Mouse (Mus musculus) frontal cortex, postnatal 36 days (tissue): ENCODE measurements at regions not wholly inside any gene's neighbourhood (a gene's known extent, or its start where the extent isn't known, plus 50 kb on each side); places are given as distances from the start of the nearest gene placed in this dataset.
A peak's percentile ranks its signal among the peaks of the same experiment; 100 is the strongest.

Source experiments
- DNase-seq, 2 experiments: peaks; one replicate each; pipeline ENCODE4 v3.0.0; 2022; ENCODE audit warnings: low spot score in 2 of 2

DNA sequence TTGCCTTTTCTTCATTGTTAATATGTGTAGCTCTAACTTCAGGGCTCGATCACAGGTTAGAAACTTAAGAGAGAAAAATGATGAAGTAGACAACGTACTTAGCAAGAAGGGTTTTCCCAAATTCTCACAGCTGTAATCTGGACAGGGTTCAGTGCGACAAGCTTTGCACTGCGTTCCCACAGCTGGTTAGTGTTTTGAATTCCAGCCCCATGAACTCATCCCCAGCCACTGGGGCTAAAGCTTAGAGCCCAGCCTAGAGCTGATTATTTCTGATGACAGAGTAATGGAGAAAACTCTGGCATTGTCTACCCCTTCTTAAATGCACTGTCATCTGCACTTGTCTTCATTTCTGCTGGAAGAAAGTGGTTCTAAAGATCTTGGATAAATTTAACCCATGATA, 319.7 kb upstream of the Jag1 start:
- no peak for DNase-seq

DNA sequence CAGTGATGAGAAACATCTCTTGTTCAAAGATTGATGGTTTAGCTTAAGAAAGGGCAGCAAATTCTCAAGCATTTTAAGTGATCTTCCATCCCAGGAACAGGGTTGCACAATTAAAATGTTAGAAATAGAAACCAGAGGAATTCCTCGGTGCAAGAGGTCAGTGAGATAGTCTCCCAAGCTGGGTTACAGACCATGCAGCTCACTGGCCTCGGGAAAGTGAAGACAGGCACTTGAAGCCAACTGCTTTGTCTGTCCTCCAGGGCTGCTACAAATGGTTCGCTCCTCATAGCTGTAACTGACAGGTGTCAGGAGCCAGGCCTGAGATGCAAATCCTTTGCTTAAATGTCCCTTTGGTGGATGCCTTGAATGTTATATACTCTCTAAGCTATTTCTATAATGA, 306.2 kb upstream of the Jag1 start:
- DNase-seq, result no peak

DNA sequence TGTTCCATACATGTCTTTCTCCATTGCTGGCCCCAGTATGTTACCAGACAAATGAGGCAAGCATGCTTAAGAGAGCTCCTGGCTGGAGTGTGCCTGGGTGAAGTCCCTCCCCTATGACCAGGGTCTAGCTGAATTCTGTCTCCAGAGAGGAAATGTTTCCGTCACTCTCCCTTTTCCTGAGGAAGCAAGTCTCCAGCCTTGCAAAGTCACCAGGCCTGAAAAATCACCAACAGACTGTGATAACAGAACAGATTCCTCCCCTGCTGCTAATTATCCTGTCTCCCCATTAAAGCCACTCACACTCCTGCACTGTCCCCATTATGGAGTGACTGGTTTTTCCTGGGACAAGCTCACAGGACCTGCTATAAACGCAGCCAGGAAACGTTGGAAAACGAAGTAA, 303.2 kb upstream of the Jag1 start:
- no peak for DNase-seq

DNA sequence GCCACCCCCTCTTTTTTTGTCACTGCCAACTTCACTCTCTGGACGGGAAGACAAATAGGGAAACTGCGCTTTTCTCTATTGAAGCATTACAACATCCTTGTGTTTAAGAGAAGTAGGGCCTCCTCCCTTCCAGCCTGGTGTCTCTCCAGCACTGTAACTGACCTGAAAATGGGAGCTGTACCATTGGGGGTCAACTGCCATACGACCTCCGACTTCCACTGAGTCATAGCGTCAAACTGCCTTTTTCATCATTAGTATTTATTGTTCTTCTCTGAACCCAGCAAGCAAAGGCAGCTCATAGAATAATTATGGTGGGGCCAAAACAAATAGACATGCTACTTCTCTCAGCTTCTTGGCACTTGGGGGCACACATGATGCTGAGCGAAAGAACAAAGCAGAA, 301.2 kb upstream of the Jag1 start:
- no peak for DNase-seq

DNA sequence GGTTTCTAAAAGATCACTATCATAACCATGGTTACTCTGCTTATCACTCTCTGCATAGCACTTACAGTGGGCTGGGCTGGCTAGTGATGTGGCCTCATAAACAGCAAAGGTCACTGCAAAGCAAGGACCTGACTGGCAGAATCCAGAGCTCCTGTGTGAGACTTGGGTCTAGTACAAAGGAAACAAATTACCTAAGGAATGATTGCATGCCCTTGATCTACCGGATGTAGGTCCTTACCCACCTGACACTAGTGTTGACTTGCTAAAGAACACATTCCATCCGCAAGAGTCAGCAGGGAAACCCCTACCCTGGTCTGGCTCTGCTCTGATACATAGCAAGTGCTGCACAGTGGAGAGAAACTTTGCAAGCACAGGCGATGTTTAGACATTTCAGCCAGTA, 297.0 kb upstream of the Jag1 start:
- DNase-seq, result no peak

DNA sequence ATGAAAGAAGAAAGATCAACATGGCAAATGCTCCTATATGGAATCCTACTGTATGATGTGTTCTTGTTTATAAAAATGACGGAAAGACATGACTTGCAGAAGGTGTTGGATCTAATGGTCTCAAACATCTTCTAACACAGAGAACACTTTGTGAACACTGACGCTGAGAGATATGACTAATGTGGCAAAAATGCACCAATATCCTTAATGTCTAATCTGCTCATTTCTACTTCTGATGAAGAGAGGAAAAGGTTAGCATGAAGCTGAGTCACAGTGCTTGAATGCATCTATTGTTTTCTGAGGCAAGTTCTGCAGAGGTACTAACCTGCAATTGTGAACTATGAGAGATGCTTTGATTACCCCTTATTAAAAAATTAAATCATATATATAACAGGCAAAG, 293.2 kb upstream of the Jag1 start:
- no peak for DNase-seq

DNA sequence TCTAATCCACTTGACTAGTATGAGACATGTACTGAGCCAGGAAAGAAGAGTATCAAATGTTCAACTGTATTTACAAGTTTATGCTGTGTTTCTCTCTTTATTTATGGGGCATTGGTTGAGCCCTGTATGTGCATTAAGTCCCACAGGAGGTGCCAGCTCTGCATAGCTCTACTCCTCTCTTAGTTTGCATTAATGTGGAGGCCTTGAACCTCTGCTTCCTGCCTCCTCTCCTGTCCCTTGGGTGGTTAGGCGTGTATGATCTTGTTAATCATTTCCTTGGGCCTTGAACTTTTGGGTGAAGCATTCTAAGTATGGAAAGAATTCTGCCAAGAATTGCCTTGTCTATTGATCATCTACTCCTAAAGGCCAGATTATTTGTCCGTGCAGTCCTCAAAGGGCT, 291.9 kb upstream of the Jag1 start:
- DNase-seq, result no peak

DNA sequence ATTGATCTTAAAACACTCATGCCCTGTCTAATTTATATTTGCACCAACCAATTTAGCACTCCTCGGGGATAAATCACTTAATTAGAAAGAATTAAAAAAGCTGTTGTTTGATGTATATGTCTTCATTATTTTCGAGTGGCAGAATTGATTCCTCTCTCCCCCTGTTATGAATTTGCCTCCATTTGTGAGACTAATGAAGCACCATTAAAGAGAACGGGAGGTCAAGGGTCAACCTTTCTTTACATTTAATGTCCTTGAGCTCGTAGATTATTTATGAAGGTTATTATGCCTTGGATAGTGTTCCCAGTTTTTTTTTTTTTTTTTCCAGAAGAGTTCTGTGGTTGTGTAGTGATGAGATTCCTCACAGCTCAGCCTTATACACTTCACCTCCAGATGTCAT, 277.0 kb upstream of the Jag1 start:
- no peak for DNase-seq

DNA sequence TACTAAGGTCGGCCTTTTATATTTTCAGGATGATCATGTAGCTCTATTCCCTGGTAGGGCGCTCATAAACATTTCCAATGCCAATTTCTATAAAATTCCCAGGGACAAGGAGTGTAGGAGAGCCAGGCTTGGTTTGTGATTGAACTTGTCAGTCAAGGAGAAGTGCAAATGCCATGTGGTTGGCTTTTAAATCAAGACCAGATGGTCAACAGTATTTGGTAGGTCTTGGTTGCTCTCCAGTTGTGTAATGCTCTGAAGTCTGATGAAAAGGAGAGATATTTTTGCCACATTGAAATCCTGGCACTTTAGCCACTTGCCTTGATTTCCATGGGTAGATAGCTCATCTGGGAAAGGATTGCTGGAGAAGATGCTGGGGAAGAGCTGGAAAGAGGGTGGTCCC, 263.4 kb upstream of the Jag1 start:
- no peak for DNase-seq

DNA sequence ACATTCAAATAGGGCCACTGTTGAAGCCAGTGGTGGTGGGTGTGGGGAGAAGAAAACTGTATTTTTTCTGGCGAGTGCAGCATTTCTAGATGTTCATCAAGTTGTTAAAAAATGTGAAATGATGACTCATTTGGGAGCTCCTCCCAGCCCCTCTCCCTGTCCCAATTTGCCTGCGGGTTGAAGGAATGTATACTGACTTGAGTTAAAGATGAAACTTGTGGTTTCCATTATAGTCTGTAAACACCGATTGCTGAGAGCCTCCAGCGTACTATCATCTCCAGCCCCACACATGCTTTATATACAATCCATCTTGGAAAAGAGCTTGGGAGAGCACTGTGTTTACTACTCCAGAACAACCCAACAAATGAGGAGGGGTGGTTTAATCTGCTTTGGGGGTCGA, 258.9 kb upstream of the Jag1 start:
- DNase-seq, result no peak

DNA sequence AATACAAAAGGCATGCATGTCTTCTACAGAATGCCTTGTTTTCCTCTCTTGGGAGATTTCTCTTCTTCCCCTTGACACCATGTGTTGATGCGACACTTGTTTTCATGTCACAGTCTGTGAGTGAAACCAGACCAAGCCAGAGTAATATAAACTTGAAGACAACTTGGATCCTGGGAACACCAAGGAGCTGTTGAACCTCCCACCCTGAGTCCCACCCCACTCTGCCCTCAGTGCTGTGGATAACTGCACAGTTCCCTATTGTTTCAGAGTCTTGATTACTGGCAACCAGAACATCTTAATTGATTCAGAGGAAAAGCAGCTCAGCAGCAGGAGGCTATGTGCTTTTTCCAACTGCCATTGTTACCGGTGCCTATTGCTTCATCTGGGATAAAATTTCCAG, 254.6 kb upstream of the Jag1 start:
- no peak for DNase-seq

DNA sequence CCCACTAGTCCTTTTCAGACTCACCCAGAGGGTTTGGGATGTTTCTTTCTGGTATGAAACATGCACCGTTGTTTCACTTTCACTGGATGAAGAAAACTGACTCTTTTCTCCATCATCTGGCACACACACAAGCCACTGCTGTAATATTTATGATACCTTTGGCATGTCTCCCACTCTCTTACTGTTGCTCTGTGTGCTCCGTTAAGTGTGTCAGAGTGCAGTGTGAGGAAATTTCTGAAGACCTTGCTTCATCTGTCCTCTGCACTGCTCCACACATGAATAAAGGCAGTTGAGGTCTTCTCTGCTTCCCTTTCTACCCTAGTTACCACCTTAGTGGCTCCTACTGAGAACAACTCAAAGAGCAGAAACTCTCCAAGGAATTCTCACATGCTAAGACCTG, 246.6 kb upstream of the Jag1 start:
- DNase-seq, result no peak

DNA sequence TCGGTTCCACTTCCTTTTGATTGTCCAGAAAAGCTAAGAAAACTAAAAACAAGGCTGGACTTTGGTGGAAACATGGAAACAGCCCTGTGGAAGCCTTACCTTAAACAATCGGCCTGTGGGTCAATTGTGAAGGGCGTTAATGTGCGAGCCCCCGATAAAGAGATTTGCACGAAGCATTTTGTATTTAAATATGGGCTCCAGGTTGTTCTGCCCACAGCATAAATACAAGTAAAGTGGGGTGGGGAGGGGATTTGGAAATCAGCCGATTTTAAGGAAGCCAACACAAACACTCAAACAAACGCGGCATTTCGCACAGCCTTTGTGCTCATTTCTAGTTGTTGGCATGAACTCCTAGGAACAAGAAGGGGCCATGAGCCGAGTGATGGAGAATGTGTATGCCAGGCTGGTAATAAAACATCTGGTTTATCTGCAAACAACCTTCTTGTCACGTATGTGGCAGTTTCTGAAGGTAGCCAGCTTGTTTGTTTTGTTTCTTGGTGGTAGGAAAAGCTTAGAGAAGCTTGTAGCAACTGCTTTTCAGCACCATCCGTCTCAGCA, 240.8 kb upstream of the Jag1 start:
- peak in 1 of 2 experiments; percentile 1 for DNase-seq

DNA sequence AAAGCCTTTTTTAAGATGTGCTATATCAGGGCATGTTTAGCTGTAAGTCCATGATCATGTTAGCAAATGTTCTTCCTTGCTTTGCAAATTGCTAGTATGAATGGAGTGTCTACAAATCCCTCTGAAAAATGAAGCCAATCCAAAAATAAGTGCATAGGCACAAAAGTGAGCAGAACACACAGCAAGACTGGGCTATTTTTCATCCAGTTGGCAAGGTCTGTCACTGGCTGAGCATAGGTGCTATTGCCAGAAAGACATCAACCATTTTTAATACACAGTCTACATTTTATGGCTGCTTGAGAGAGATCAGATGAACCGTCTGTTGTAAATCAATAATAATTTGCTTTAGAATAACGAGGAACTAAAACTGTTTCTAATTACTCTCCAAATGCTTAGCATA, 227.3 kb upstream of the Jag1 start:
- no peak for DNase-seq

DNA sequence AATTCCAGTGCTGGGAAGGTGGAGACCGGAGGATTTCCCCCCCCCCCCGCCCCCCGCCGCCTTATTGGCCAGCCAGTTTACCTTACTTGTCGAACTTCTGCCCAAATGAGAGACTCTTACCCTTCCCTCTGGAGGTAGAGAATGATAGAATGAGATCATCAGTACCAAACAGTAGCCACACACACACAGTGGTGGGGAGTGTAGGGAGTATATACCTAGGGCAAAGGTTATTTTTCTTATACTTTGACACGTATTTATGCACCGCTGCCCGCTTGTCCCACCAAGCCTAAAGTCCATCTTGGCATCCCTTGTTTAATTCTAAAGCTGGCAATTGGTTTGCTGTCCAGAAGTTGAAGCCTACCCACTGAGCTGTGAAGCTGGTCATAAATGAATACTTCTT, 213.6 kb upstream of the Jag1 start:
- no peak for DNase-seq

DNA sequence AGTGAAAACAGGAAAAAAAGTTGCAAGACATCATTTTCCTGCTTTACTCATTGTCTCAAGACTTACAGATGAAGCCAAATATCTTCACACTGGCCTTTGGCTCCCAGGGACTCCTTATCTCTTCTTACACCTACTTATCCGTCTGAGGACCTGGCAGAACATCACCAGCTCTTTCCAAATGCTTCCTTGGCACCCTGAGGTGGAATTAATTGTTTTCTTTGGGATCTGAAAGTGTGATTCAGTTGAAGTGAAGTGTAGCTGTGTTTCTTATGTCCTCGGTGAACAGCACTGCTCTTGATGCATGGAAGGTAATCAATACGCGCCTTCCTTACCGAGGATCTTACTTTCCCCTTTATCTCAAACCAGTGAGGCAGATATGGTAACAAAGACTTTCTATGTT, 207.0 kb upstream of the Jag1 start:
- no peak for DNase-seq

DNA sequence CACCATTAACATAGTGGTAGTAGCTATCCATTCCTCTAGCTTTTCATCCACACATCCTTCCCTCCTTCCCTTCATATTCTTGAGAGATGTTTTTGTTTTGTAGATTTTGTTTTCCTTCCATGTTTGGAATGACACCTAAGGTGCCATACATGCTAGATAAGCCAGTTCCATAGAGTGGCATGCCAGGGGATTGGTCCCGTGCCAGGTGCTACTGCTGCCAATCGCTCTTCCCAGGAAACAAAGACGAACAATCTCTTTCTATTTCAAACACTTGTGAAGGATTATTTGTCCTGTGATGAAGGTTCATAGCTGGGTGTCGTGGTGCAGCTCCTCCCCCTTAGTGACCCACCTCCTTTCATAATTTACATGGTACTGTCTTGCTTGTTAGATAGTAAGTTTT, 194.1 kb upstream of the Jag1 start:
- no peak for DNase-seq

DNA sequence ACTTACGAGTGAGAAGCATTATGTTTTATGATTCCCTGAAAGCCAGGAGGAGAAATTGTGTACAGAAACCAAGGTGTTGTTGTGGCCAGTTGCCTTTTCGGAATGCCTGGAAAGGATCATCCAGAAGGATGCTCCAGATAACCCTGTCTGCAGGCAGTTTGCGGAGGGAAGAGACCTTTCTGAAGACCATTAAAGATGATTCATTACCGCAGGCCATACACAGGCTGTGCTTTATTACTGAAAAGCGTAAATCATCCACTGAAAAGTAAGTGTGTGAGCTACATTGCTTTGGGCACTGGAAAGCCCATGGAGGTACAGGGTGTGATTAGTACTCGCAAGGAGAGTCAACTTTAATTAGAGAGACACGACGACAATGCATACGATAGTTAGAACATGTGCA, 191.7 kb upstream of the Jag1 start:
- no peak for DNase-seq

DNA sequence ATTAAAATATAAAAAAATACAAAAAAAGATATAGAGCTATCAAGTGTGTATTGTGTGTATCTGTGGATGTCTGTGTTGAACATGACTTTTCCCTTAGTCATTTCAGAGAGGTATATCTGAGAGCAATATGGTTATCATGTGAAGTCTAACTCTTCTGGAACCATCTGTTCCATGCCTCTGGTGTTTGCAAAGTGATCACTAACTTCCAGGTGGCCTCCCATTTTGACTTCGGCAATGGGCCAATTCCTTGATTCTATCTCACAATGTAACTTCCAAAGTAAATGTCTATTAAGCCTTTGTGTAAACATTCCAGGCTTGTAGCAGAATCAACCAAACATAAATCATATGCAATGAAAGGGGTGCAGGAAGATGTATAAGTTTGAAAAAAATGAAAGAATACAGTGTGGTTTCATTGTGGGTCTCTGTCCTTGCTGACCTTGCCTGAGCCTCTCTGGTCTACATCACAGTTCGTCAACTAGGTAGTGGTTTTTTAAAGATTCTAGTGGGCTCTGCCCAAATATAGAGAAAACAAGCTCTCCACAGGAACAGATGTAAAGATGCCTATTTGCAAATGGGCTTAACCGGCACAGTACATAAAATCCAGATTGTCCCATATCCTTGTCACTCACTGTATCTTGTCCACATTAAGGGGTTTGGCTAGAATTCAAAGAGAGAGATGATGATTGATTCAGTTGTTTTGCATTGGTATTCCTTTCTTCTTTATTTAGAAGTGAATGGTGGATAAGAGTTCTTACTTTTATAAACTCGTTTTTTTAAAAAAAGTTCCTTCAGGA, 185.2 kb upstream of the Jag1 start:
- DNase-seq, result no peak

DNA sequence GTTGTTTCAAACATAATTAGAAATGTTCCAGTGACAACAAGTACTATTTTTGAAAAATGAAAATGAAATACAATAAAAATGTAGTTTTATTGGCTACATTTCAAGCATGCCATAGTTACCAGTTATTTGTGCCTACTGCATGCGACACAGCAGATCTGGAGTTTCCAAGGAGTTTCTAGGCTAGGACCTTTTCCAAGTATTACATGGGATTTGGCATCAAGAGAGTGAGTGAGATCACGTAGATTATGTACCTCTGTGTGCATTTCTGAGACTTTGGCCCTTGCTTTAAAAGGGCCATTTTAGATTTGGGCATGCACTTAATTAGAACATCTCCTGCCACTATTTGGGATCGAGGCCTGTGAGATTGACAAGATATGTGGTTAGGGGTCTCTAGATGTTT, 172.8 kb upstream of the Jag1 start:
- DNase-seq, result no peak

DNA sequence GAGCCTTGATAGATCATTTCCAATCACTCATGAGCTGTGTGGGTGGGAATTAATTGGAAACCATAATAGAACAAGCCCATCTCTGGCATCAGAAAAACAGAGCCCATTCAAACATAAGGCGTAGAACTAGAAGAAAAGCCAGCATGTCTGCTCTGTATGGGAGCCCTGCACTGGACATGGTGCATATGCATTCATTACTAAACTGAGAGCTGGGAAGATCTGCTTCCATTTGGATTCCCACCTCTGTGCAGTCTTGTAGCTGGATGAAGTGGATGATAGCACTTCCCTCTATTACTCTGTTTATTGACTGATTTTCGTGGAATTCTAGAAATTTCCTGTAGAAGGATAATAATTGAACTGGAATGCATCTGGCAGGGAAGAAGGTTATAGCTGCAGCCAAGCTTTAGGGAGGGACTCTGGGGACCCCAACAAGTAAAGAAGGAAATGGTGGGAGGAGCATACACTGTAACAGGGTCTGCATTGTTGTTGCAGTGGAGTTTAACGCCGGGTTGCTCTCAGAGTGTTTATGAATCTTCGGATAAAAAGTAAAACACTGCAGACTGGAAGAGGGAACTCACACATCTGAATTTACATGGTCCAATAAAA, 155.2 kb upstream of the Jag1 start:
- DNase-seq, result no peak

DNA sequence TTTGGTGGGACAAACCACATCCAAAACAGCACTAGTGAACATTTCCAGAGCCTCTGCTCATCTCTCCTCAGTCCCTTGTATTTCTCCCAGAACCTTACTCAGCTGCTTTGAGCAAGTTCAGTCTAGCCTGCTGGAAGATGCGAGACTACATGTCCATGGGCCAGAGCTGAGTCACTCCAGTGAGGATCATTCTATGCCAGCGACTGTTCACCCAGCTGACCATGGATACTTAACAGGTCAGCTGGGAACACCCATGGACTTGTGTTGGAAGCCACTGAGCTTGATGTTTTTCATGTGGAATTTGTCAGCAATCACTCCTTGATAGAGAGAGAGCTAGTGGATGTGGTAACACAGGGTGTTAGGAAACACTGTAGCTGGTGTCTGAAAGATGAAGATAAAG, 146.5 kb upstream of the Jag1 start:
- no peak for DNase-seq

DNA sequence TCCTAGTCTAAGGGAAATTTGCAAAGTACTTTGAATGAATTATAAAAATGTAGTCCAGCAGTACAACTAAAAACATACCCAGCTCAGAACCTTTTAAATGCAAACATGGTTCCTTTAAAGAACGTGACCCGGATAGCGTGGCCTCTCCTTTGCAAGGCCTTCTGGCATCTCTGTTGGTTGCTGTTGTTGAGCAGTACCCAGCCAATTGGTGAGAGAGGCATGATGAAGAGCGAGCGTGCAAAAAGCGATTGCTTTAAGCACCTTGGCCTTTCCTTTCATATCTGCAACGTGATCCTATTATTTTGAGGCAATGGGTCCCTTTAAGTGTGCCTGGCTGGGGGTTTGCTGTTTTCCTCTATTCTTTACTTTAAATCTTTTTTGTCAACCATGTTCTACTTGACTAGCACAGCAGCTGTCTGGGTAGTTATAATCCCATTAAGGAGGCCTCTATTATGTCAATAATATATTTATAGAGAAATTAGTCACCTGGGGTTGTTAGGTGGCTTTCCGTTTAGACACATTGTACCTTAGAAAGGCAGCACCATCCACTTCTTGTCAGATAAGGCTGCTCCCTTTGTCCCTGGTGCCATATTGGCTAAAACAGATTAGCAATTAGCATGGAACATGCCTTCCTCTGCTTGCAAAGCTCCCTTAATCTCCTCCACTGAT, 141.5 kb upstream of the Jag1 start:
- DNase-seq, result no peak
